Mouse (Mus musculus): ENCODE measurements around the gene Zc3h7a. TPM values are rescaled to one million over a fixed set of nuclear protein-coding genes. Genes with fewer than 3 reads are reported as not detected.

Gene Zc3h7a
- polyA plus RNA-seq (2015; fragmentation: Nextera tagmentation; extraction: Ambion mirVana), result 92.0 and 94.2 TPM in 2 replicates

DNA sequence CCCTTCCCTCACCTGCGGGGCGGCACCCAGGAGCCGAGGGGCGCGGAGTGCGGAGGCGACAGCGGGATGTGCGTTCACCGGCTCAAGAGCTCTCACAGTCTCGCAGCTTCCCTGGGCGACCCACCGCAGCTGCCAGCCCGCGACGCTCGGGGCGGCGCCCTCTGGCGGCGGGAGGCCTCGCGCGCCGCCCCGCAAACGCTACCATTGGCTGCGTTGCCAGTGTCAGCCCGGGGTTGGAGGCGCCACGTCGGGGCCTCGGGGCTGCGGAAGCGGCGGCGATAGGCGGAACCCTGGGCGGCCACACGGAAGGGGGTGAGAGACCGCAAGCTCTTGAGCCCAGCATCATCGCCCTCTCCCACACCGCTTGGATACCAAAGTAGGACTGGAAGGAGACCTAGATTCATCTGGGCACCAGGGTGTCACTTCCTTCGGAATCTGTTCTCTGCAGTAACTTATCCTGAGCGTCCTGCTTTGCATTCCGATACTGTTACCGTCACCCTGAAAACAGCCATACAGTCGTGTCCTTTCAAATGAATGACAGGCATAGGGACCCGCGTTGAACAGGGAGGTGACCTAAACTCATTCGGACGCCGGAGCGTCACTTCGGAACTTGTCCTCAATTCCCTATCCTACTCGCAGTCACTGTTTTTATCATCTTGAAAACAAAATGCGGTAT is at the start of gene Zc3h7a:
Gene Zc3h7a, minus strand, starts transcription at position 186 of the 676 bp plus-strand sequence.
- Histone ChIP-seq H3K9ac (peak within 1 kb of the TSS; percentile 27), H3K27me3 (replicated peaks) (no peaks in the 10 kb centered on the region), H3K4me3 (replicated peaks) (peak within 1 kb of the TSS; percentile 77), H3K4me2 (peak within 1 kb of the TSS; percentile 74), H3K9me3 (no peaks in the 10 kb centered on the region), H3K36me3 (no peaks in the 10 kb centered on the region), H3K27ac (peak within 1 kb of the TSS; percentile 71), H3K4me1 (0 out of 2 replicates have a peak, but pooled peaks cover 4% of the 10 kb centered on the region)
- under 1% methylated on average over 56 of the region's 57 CpGs for WGBS
- ATAC-seq (ENCODE audit: insufficient read depth, low FRiP score, low read depth), result peak; percentile 96

DNA sequence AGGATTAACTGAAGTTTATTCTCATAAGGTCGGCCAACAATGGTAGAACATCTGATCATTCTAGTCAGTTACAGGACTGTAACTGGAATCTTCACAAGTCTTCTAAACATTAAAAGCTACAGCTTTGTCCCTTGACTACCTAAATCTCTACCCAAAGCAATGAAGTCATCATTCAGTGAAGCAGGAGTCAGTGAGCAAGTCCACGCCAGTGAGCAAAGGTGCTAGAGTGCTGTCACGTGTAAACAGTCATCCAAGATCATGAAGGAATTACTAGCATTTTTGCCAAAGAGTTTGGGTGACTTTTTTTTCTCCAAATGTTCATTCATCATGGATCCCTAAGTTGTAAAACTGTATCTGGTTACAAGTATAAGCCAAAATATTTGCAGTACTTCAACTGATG is 41.6 kb upstream of the Zc3h7a start:
- Histone ChIP-seq H3K9me3 (no peaks in the 10 kb centered on the region), H3K36me3 (peaks cover 29% of the 10 kb centered on the region), H3K27ac (no peak overlapping the region), H3K27me3 (replicated peaks) (no peaks in the 10 kb centered on the region), H3K9ac (no peak overlapping the region), H3K4me1 (no peaks in the 10 kb centered on the region), H3K4me2 (no peak overlapping the region), H3K4me3 (replicated peaks) (no peak overlapping the region)
- 81% methylated on average over 3 of the region's 3 CpGs for WGBS
- ATAC-seq (ENCODE audit: insufficient read depth, low FRiP score, low read depth), result no peak

DNA sequence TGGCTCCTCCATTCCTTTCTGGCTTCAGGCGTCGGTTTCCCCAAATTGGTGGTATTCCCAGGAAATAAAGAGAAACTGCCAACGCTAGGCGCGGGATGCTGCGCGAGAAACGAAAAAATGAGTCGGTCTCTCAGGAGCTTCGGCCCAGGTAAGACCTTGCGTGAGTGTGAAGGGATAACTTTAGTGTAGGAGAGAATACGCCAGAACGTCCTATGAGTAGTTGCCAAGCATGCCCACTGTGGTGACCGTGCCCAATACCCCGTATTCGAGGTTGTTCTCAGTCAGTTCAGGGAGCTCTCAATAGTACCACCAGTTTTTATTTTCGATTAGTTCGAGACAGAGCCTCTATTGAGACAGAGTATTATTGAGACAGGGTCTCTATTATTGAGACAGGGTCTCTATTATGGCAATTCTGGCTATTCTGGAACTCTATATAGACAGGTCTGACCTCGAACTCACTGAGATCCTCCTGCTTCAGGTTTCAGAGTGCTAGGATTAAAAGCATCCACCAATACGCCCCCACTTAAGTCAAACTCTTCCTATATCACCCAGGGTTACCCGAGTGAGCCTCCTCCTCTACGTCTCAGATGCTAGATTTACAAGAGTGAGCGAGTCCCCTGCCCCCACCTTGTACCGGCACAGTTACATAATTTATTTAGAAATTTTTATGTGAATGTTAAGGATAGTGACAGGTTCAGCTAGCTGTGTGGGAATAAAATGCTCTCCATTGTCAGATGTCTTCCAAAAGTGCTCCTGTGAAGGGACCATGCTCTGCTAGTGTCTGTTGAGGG is 27.6 kb upstream of the Zc3h7a start:
- H3K4me3 ChIP-seq (replicated peaks), result peak overlapping the region; percentile 89
- 5% methylated on average over 24 of the region's 24 CpGs for WGBS
- H3K36me3 ChIP-seq, result peaks cover 12% of the 10 kb centered on the region; the same call in 1 of the 2 replicates
- peaks cover 16% of the 10 kb centered on the region for H3K4me1 ChIP-seq
- no peaks in the 10 kb centered on the region for H3K27me3 ChIP-seq (replicated peaks)
- H3K27ac ChIP-seq, result peak overlapping the region; percentile 84
- 0 out of 2 replicates have a peak, but pooled peaks have one; percentile 36 for ATAC-seq (ENCODE audit: insufficient read depth, low FRiP score, low read depth)
- no peaks in the 10 kb centered on the region for H3K9me3 ChIP-seq
- peak overlapping the region; percentile 59 for H3K4me2 ChIP-seq
- H3K9ac ChIP-seq, result peak overlapping the region; percentile 86

DNA sequence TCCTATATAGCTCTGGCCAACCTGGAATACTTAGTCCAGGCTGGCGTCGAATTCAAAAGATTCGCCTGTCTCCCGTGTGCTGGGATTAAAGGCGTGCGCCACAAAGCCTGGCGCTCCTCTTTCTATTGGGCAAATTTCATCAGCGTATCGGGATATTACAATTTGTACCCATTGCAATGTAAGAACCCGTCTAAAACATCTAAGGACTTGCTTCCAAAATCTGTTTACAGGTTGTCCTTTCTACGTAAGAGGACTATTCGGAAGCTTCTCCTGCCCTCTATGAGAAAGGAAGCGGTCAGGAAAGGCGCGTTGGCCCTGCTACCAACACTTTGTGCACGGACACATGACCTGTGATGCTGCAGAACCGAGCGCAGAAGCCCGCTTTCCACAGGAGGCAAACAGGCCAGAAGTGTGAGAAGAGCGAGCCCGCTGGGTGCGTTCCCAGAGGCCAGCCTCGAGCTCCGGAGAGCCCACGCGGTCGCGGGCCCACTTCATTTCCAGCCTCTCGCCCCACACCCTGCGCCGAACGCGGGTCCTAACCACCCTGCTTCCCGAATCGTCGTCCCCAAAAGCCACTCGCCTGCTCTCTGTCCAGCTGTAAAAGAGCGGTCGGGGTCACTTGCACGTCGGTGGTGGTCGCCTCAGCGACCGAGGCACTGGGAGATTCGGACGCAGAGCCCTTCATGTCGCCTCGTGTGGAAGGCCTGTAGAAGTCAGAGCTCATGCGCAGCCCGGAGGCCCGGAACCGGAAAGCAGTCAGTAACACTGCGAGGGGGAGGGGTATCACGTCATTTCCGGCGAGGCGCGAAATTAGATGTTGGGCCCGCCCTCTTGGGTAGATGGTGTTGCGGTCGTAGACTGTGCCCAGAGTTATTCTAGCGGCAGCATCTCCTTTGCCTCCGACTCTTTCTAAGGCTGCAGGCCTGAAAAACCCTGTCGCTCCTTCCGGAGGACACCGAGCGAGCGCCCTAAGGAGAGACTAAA is 26.7 kb upstream of the Zc3h7a start, which contains the start of gene Rsl1d1:
Gene Rsl1d1, minus strand, starts transcription at position 761 of the 984 bp plus-strand sequence.
- under 1% methylated on average over 68 of the region's 68 CpGs for WGBS
- H3K27ac ChIP-seq, result peak within 1 kb of the TSS; percentile 84
- peaks cover 21% of the 10 kb centered on the region for H3K36me3 ChIP-seq

DNA sequence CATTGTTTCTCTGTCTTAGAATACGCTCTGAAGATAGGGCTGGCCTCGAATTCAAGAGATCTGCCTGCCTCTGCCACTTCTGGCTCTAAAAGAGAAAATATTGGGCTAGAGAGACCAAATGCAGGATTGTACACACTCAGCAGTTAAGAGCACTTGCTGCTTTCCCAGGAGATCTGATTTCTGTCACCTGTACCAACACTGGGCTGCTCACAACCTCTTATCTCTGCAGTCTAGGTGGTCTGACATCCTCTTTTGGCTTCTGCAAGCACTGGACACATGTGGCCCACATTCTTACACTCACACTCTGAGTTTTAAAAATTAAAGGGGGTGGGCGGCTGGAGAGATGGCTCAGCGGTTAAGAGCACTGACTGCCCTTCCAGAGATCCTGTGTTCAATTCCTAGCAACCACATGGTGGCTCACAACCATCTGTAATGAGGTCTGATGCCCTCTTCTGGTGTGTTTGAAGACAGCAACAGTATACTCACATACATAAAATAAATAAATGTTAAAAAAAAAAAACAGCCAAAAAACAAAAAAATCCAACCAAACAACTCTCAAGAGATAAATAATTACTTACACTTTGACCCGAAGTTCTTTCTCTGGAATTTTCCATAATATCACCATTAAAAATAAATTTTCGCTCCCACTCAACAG is 25.7 kb upstream of the Zc3h7a start:
- H3K4me1 ChIP-seq, result peaks cover 16% of the 10 kb centered on the region
- peak overlapping the region; percentile 86; the same call in 1 of the 2 replicates for H3K9ac ChIP-seq
- peak overlapping the region; percentile 92 for H3K4me2 ChIP-seq
- H3K36me3 ChIP-seq, result peaks cover 29% of the 10 kb centered on the region
- no peaks in the 10 kb centered on the region for H3K27me3 ChIP-seq (replicated peaks)
- H3K27ac ChIP-seq, result no peak overlapping the region
- H3K4me3 ChIP-seq (replicated peaks), result peak overlapping the region; percentile 89
- 69% methylated on average over 6 of the region's 6 CpGs for WGBS
- no peak for ATAC-seq (ENCODE audit: insufficient read depth, low FRiP score, low read depth)
- H3K9me3 ChIP-seq, result no peaks in the 10 kb centered on the region

More for the DNA sequence above, 26.7 kb upstream of the Zc3h7a start, which contains the start of gene Rsl1d1:
- Histone ChIP-seq H3K9me3 (no peaks in the 10 kb centered on the region), H3K4me3 (replicated peaks) (peak within 1 kb of the TSS; percentile 89), H3K27me3 (replicated peaks) (no peaks in the 10 kb centered on the region), H3K4me1 (peaks cover 16% of the 10 kb centered on the region), H3K4me2 (peak within 1 kb of the TSS; percentile 92), H3K9ac (peak within 1 kb of the TSS; percentile 86)
- ATAC-seq (ENCODE audit: insufficient read depth, low FRiP score, low read depth), result peak; percentile 99

DNA sequence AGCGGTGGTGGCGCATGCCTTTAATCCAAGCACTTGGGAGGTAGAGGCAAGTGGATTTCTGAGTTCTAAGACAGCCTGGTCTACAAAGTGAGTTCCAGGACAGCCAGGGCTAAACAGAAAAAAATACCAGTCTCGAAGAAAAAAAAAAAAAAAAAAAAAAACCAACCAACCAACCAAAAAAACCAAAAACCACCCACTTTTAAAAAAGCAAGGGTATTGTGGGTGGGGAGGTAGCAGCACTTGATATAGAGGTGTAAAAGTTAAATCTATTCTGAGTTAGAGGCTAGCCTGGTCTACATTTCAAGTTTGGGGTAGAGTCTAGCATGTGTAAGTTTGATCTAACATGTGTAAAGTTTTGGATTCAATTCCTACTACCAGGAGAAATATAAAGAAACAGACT is 24.1 kb upstream of the Zc3h7a start:
- Histone ChIP-seq H3K27ac (no peak overlapping the region), H3K36me3 (peaks cover 44% of the 10 kb centered on the region), H3K9me3 (no peaks in the 10 kb centered on the region), H3K9ac (no peak overlapping the region), H3K4me1 (peaks cover 16% of the 10 kb centered on the region), H3K4me2 (no peak overlapping the region), H3K27me3 (replicated peaks) (no peaks in the 10 kb centered on the region), H3K4me3 (replicated peaks) (no peak overlapping the region)
- 95% methylated on average over 3 of the region's 3 CpGs for WGBS
- ATAC-seq (ENCODE audit: insufficient read depth, low FRiP score, low read depth), result no peak

DNA sequence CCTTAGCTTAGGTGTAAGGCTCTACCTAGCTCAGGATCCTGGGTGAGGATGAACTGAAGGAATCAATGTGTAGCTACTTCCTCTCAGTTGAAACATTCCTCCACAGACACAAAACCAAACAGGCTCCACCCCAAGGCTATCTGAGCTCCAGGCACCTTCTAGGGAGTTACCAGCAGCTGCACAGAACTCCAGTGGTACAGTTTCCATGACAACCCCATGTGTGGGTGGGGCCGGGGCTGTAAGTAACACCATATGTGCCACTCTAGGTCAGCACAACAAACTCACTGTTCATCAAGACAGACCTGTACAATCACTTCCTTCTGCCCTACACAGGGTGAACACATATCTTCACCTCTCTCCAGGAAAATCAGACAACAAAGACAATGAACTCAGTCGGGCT is 22.3 kb upstream of the Zc3h7a start:
- Histone ChIP-seq H3K27me3 (replicated peaks) (no peaks in the 10 kb centered on the region), H3K9me3 (no peaks in the 10 kb centered on the region), H3K4me3 (replicated peaks) (no peak overlapping the region), H3K4me1 (peaks cover 7% of the 10 kb centered on the region), H3K27ac (no peak overlapping the region), H3K4me2 (no peak overlapping the region), H3K36me3 (peaks cover 60% of the 10 kb centered on the region), H3K9ac (no peak overlapping the region)
- WGBS, result 70% methylated on average over 2 of the region's 2 CpGs
- no peak for ATAC-seq (ENCODE audit: insufficient read depth, low FRiP score, low read depth)

DNA sequence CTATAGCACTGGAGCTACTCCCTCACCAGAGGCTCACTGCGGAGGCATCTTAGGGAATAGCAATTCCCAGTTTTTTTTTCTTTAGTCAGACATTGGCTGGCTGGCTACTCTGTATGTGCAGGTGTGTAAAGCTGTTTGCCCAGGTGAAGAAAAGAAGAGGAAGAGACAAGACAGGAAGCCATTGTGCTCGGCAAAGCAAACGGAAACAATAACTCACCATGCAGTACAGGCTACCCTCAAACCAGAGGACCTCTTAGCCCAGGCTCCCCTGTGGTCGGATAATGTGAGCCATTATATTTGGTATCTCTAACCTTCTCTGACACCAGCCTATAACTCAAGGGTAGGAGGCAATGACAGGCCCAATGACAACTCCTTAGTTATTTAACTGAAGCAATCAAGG is 20.9 kb upstream of the Zc3h7a start:
- Histone ChIP-seq H3K27ac (no peak overlapping the region), H3K27me3 (replicated peaks) (no peaks in the 10 kb centered on the region), H3K4me3 (replicated peaks) (no peak overlapping the region), H3K9me3 (no peaks in the 10 kb centered on the region), H3K36me3 (peaks cover 71% of the 10 kb centered on the region), H3K4me2 (no peak overlapping the region), H3K9ac (no peak overlapping the region), H3K4me1 (peaks cover 7% of the 10 kb centered on the region)
- ATAC-seq (ENCODE audit: insufficient read depth, low FRiP score, low read depth), result no peak
- WGBS, result 85% methylated on average over 4 of the region's 4 CpGs

DNA sequence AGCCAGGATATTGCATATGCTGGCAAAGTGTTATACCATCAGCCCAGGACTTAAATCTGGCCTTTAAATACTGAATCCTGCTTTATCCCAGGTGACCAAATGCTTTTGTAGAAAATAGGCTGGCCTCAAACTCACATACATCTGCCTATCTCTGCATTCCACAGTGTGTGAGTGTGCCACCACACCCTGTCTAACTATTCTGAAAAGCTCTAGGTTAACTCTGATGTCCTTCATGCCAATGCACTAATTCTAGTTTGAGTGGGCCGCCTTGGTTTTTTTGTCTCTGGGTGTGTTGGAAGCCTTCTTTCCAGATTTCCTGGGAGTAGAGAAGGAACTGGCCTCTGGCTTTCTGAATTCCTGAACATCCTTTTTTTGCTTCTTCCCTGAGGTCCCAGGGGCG is 17.0 kb upstream of the Zc3h7a start:
- 95% methylated on average over 2 of the region's 2 CpGs for WGBS
- H3K36me3 ChIP-seq, result peaks cover 54% of the 10 kb centered on the region
- H3K27me3 ChIP-seq (replicated peaks), result no peaks in the 10 kb centered on the region
- H3K4me2 ChIP-seq, result no peak overlapping the region
- no peak overlapping the region for H3K9ac ChIP-seq
- no peaks in the 10 kb centered on the region for H3K9me3 ChIP-seq
- H3K4me3 ChIP-seq (replicated peaks), result no peak overlapping the region
- no peaks in the 10 kb centered on the region for H3K4me1 ChIP-seq
- no peak overlapping the region for H3K27ac ChIP-seq
- no peak for ATAC-seq (ENCODE audit: insufficient read depth, low FRiP score, low read depth)

DNA sequence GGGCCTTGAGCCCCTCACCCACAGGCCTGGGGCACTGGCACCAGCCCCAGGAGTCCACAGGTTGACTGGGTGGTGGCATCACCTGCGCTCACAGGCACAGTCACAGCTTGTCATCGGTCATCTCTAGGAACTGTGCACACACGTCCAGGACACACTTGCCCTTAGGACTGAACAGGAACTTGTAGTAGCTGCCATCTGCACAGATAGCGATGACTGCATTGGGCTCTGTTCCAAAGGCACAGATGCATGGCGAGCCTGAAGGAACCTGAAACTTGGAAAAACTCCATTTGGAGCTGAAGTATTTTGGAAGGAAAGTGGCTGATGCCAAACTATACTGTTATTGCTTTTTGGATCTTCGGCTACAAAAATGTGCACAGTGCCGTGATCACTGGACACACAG is 14.0 kb upstream of the Zc3h7a start:
- no peak overlapping the region for H3K27ac ChIP-seq
- 85% methylated on average over 7 of the region's 7 CpGs for WGBS
- no peak overlapping the region for H3K4me2 ChIP-seq
- no peaks in the 10 kb centered on the region for H3K9me3 ChIP-seq
- H3K27me3 ChIP-seq (replicated peaks), result no peaks in the 10 kb centered on the region
- H3K4me1 ChIP-seq, result no peaks in the 10 kb centered on the region
- no peak overlapping the region for H3K4me3 ChIP-seq (replicated peaks)
- H3K9ac ChIP-seq, result no peak overlapping the region
- ATAC-seq (ENCODE audit: insufficient read depth, low FRiP score, low read depth), result no peak
- peaks cover 26% of the 10 kb centered on the region for H3K36me3 ChIP-seq

DNA sequence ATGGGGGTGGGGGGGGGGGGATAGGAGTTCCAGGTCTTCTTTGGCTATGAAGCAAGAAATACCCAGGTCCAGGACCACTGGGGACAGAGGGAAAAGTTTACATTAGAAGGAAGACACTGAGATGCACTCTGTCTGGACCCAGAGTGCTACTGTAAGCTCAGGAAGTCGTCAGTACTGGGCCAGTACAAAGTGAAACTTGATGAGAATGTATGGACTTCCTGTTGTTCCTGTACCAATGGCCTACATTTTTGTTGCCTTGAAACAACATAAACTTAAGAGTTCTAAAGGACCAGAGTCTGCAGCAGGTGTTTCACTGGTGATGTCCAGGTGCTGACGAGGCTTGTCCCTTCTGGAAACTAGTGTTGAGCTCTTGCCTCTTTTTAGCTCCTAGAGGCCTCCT is 1.2 kb upstream of the Zc3h7a start:
- Histone ChIP-seq H3K4me3 (replicated peaks) (no peak overlapping the region), H3K9ac (no peak overlapping the region), H3K4me2 (no peak overlapping the region), H3K36me3 (no peaks in the 10 kb centered on the region), H3K4me1 (0 out of 2 replicates have a peak, but pooled peaks cover 4% of the 10 kb centered on the region), H3K27ac (no peak overlapping the region), H3K27me3 (replicated peaks) (no peaks in the 10 kb centered on the region), H3K9me3 (no peaks in the 10 kb centered on the region)
- ATAC-seq (ENCODE audit: insufficient read depth, low FRiP score, low read depth), result no peak
- WGBS, result 59% methylated on average over 2 of the region's 2 CpGs

Measured in stomach, embryonic 15.5 days (tissue).